Mouse (Mus musculus): ENCODE data around the gene Cel. TPM values are rescaled to one million over a fixed set of nuclear protein-coding genes. Genes with fewer than 3 reads are reported as not detected.

Cel gene
- total and polyA plus RNA-seq, 3 experiments: not detected

GRCm38 (mm10) chr2:28607341-28608165 is 44.4 kb upstream of the Cel start:
- Histone ChIP-seq H3K27ac (ENCODE audit: insufficient read depth, low read depth) (no peak overlapping the region), H3K36me3 (replicated peaks in 1 of 2; ENCODE audit: control insufficient read depth in 1 of 2, insufficient read depth in 1 of 2, low read length in 1 of 2) (no peaks in the 10 kb centered on the region), H3K27me3 (replicated peaks) (peaks cover 15% of the 10 kb centered on the region), H3K9me3 (replicated peaks; ENCODE audit: low read length) (no peaks in the 10 kb centered on the region), H3K4me1 (ENCODE audit: control insufficient read depth in 1 of 2, insufficient read depth in 2 of 2) (peaks cover 0 to 11% of the 10 kb centered on the region in 2 experiments; a peak in 3 of 4 replicates), H3K79me2 (replicated peaks; ENCODE audit: control insufficient read depth, extremely low read depth, insufficient read depth, poor library complexity, severe bottlenecking) (no peaks in the 10 kb centered on the region), H3K9ac (ENCODE audit: insufficient read depth, low read depth) (no peak overlapping the region), H3K4me3 (replicated peaks in 1 of 3; ENCODE audit: low read depth in 2 of 3, low read length in 2 of 3, poor library complexity in 1 of 3) (no peak overlapping the region), H3K4me2 (ENCODE audit: insufficient read depth, low read depth, poor library complexity, severe bottlenecking) (no peak overlapping the region)
- TF ChIP-seq ZC3H11A (IDR thresholded peaks at IDR 0.05; ENCODE audit: low read depth, low read length) (no peak), NELFE (IDR thresholded peaks at IDR 0.05; ENCODE audit: low read depth, low read length) (no peak), MAX (IDR thresholded peaks at IDR 0.05; ENCODE audit: low read length) (no peak), CHD2 (IDR thresholded peaks at IDR 0.05; ENCODE audit: low read length) (no peak)
- DNase-seq (ENCODE audit: extremely low read depth): no peak
- in situ Hi-C loops (cut with MboI; ENCODE audit: low pct_ligation_motif_present, low pct_unique_long_range_greater_than_20kb, low sequenced_read_pairs): no loop called here
- dilution Hi-C loops (cut with MboI; ENCODE audit: extremely low pct_ligation_motif_present, extremely low pct_unique_long_range_greater_than_20kb, low sequenced_read_pairs): no loop called here

DNA sequence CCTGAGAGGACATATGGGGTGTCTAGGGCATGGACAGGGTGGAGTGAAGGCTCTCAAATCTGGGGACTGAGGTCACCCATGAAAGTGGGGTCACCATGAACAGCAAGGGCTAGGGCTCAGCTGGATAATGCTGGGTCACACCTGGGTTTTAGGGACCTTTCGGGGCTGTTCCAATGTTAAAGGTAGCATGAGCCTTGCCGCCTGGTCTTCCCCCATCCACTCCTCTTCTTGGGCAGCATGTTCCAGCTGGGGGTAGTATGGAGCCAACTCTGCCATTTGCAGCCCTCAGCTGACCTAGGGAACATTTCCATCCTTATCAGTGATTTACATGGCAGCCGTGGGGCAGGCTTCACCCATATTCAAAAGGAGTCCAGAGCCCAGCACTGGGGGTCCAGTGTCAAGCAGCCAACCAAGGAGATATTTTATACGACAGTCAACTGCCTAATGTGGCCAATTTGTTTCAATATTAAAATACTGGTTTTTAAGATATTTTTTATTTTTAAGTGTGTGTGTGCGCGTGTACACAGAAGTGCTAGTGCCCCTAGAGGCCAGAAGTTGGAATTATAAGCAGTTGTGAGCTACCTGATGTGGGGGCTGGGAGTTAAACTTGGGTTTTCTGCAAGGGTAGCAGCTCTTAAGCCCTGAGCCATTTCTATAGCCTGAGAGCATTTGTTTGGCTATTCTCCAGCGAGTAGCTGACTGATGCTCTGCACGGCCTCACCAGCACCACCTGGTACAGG is 43.6 kb upstream of the Cel start:
- Histone ChIP-seq H3K4me3 (replicated peaks in 1 of 3; ENCODE audit: low read depth in 2 of 3, low read length in 2 of 3, poor library complexity in 1 of 3) (no peak overlapping the region), H3K9ac (ENCODE audit: insufficient read depth, low read depth) (no peak overlapping the region), H3K27me3 (replicated peaks) (peaks cover 15% of the 10 kb centered on the region), H3K9me3 (replicated peaks; ENCODE audit: low read length) (no peaks in the 10 kb centered on the region), H3K27ac (ENCODE audit: insufficient read depth, low read depth) (no peak overlapping the region), H3K4me1 (ENCODE audit: control insufficient read depth in 1 of 2, insufficient read depth in 2 of 2) (peaks cover 0 to 11% of the 10 kb centered on the region in 2 experiments; a peak in 3 of 4 replicates), H3K4me2 (ENCODE audit: insufficient read depth, low read depth, poor library complexity, severe bottlenecking) (no peak overlapping the region), H3K36me3 (replicated peaks in 1 of 2; ENCODE audit: control insufficient read depth in 1 of 2, insufficient read depth in 1 of 2, low read length in 1 of 2) (no peaks in the 10 kb centered on the region), H3K79me2 (replicated peaks; ENCODE audit: control insufficient read depth, extremely low read depth, insufficient read depth, poor library complexity, severe bottlenecking) (no peaks in the 10 kb centered on the region)
- no peak for DNase-seq (ENCODE audit: extremely low read depth)
- dilution Hi-C loops (cut with MboI; ENCODE audit: extremely low pct_ligation_motif_present, extremely low pct_unique_long_range_greater_than_20kb, low sequenced_read_pairs) (no loop called here), in situ Hi-C loops (cut with MboI; ENCODE audit: low pct_ligation_motif_present, low pct_unique_long_range_greater_than_20kb, low sequenced_read_pairs) (no loop called here)
- TF ChIP-seq CTCF (conservative IDR thresholded peaks at IDR 0.05 in 1 of 2, IDR thresholded peaks at IDR 0.05 in 1 of 2; ENCODE audit: low read depth in 2 of 2, low read length in 2 of 2) (peak; percentile 42 to 62), CHD2 (IDR thresholded peaks at IDR 0.05; ENCODE audit: low read length) (0 out of 2 replicates have a peak, but pooled peaks have one; percentile 43), KAT2A (IDR thresholded peaks at IDR 0.05; ENCODE audit: insufficient replicate concordance, low read length) (no peak)

DNA sequence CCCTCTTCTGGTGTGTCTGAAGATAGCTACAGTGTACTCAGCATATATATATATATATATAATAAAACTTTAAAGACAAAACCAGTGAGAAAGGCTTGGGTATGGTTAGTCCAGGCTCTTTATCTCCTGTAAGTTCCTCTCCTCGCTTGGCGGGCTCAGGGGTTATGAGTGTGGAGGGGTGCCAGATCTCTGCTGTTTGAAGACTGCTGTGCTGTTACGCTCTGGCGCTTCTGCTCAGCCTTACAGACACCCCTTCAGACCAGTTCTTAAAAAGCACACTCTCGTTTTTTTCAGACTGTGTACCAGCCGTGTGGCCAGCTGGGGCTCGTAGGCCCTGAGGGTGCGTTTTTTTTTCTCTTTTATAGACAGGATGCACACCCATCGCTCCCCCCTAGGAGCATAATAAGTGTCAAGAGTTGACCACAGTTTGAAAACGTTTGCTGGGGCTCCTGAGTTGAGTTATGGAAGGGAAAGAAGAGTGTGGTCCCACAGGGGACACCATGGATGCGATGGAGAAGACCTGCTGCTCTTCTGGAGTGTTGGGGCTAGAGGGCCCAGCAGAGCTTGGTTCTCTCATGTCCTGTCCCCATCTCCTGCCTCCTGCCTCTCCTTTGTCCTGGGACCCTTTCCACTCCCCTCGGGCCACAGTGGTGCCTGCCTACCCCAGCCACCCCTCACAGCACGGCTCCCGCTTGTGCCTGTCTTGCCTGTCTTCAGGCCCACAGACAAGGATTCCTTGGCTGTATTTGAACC is 42.8 kb upstream of the Cel start:
- no peak overlapping the region for H3K27ac ChIP-seq (ENCODE audit: insufficient read depth, low read depth)
- in situ Hi-C loops (cut with MboI; ENCODE audit: low pct_ligation_motif_present, low pct_unique_long_range_greater_than_20kb, low sequenced_read_pairs): no loop called here
- dilution Hi-C loops (cut with MboI; ENCODE audit: extremely low pct_ligation_motif_present, extremely low pct_unique_long_range_greater_than_20kb, low sequenced_read_pairs): no loop called here
- no peaks in the 10 kb centered on the region for H3K9me3 ChIP-seq (replicated peaks; ENCODE audit: low read length)
- no peak for DNase-seq (ENCODE audit: extremely low read depth)
- no peak overlapping the region for H3K4me3 ChIP-seq (replicated peaks in 1 of 3; ENCODE audit: low read depth in 2 of 3, low read length in 2 of 3, poor library complexity in 1 of 3)
- H3K4me1 ChIP-seq (ENCODE audit: control insufficient read depth in 1 of 2, insufficient read depth in 2 of 2): peaks cover 0 to 11% of the 10 kb centered on the region in 2 experiments; a peak in 3 of 4 replicates
- H3K79me2 ChIP-seq (replicated peaks; ENCODE audit: control insufficient read depth, extremely low read depth, insufficient read depth, poor library complexity, severe bottlenecking): no peaks in the 10 kb centered on the region
- peaks cover 15% of the 10 kb centered on the region for H3K27me3 ChIP-seq (replicated peaks)
- no peak overlapping the region for H3K9ac ChIP-seq (ENCODE audit: insufficient read depth, low read depth)
- H3K4me2 ChIP-seq (ENCODE audit: insufficient read depth, low read depth, poor library complexity, severe bottlenecking): no peak overlapping the region
- H3K36me3 ChIP-seq (replicated peaks in 1 of 2; ENCODE audit: control insufficient read depth in 1 of 2, insufficient read depth in 1 of 2, low read length in 1 of 2): no peaks in the 10 kb centered on the region
- TF ChIP-seq SMC3 (IDR thresholded peaks at IDR 0.05; ENCODE audit: low read depth, low read length): no peak
- no peak for TF ChIP-seq GABPA (IDR thresholded peaks at IDR 0.05; ENCODE audit: insufficient replicate concordance, low read depth, low read length)
- TF ChIP-seq MXI1 (IDR thresholded peaks at IDR 0.05; ENCODE audit: low read depth, low read length): no peak
- no peak for TF ChIP-seq IRF4 (IDR thresholded peaks at IDR 0.05; ENCODE audit: low read depth, low read length)
- no peak for TF ChIP-seq KAT2A (IDR thresholded peaks at IDR 0.05; ENCODE audit: insufficient replicate concordance, low read length)
- TF ChIP-seq USF2 (conservative IDR thresholded peaks at IDR 0.05; ENCODE audit: low read depth, low read length): no peak
- TF ChIP-seq CTCF (conservative IDR thresholded peaks at IDR 0.05 in 1 of 2, IDR thresholded peaks at IDR 0.05 in 1 of 2; ENCODE audit: low read depth in 2 of 2, low read length in 2 of 2): no peak
- no peak for TF ChIP-seq NELFE (IDR thresholded peaks at IDR 0.05; ENCODE audit: low read depth, low read length)
- no peak for TF ChIP-seq UBTF (IDR thresholded peaks at IDR 0.05; ENCODE audit: low read depth, low read length)

Data from CH12.LX (cell line).